Mouse (Mus musculus): ENCODE data around the gene D5Ertd579e.

- TF ChIP-seq CTCF (conservative IDR thresholded peaks at IDR 0.05; ENCODE audit: low read length) (no peak), POU5F1 (IDR thresholded peaks at IDR 0.05; ENCODE audit: borderline replicate concordance, low read length) (no peak), NANOG (IDR thresholded peaks at IDR 0.05; ENCODE audit: borderline replicate concordance, low read length) (no peak)
Measured at GRCm38 (mm10) chr5:36695461-36696231, at the start of gene D5Ertd579e.

Data from E14TG2a.4 (cell line).